Mouse (Mus musculus) limb, embryonic 14.5 days (tissue): ENCODE data around the gene Gm17364. TPM values are rescaled to one million over a fixed set of nuclear protein-coding genes. Genes with fewer than 3 reads are reported as not detected.

Experiments
- ATAC-seq: fragments of 200-750 bp; cut with Nextera tagmentation; 2 replicates; pipeline ENCODE4 v1.8.0; 2017; ENCODE audit warnings: low read depth, moderate number of reproducible peaks, moderate TSS enrichment; ENCODE audit not compliant: low FRiP score
- DNase-seq: peaks from one replicate; pipeline ENCODE4 v3.0.0-alpha.2; 2015; ENCODE audit warnings: low spot score
- H3K27ac ChIP-seq: fragments of 300-500 bp; sonication (generic); replicated peaks from 2 replicates; pipeline ENCODE4 v1.5.1; 2014; ENCODE audit warnings: low read depth, mild to moderate bottlenecking, low read length, moderate library complexity, mixed read lengths
- H3K27me3 ChIP-seq: fragments of 300-500 bp; sonication (generic); 2 replicates; pipeline ENCODE4 v1.6.1; 2014; ENCODE audit warnings: low read length, mixed read lengths; ENCODE audit not compliant: control insufficient read depth, insufficient read depth
- H3K36me3 ChIP-seq: fragments of 300-500 bp; sonication (generic); 2 replicates; pipeline ENCODE4 v1.6.1; 2014; ENCODE audit warnings: mild to moderate bottlenecking, low read length, moderate library complexity, mixed read lengths; ENCODE audit not compliant: control insufficient read depth, insufficient read depth
- H3K4me1 ChIP-seq: fragments of 300-500 bp; sonication (generic); 2 replicates; pipeline ENCODE4 v1.6.1; 2014; ENCODE audit warnings: antibody characterized with exemption, low read length, mixed read lengths; ENCODE audit not compliant: control insufficient read depth, insufficient read depth
- H3K4me2 ChIP-seq: fragments of 300-500 bp; sonication (generic); replicated peaks from 2 replicates; pipeline ENCODE4 v1.6.1; 2014; ENCODE audit warnings: low read depth, mild to moderate bottlenecking, low read length, moderate library complexity; ENCODE audit not compliant: severe bottlenecking
- H3K4me3 ChIP-seq: fragments of 300-500 bp; sonication (generic); replicated peaks from 2 replicates; pipeline ENCODE4 v1.5.1; 2014; ENCODE audit warnings: low read length
- H3K9ac ChIP-seq: fragments of 300-500 bp; sonication (generic); 2 replicates; pipeline ENCODE4 v1.6.1; 2014; ENCODE audit warnings: mild to moderate bottlenecking, low read depth, low read length, moderate library complexity; ENCODE audit not compliant: severe bottlenecking
- H3K9me3 ChIP-seq: fragments of 300-500 bp; sonication (generic); 2 replicates; pipeline ENCODE4 v1.6.1; 2016; ENCODE audit warnings: low read length; ENCODE audit not compliant: control insufficient read depth
- POLR2A ChIP-seq: fragments of 200-500 bp; IDR thresholded peaks from 2 replicates; pipeline ENCODE4 v1.8.0; 2012; ENCODE audit warnings: inconsistent platforms, mild to moderate bottlenecking, moderate library complexity, borderline replicate concordance; ENCODE audit not compliant: insufficient read depth, insufficient read length; ENCODE audit errors: extremely low read depth
- WGBS: fragments of 180-500 bp; shearing (Covaris S2); extraction: QIAGEN DNeasy Blood & Tissue Kit; methylation state at CpG from one replicate; pipeline ENCODE4 v1.1.7; 2014; 5-methylcytosine and 5-hydroxymethylcytosine counted together
- polyA plus RNA-seq, 2 experiments: library from polyadenylated mRNA; depleted of rRNA in 1 of 2; stranded (reverse) in 1 of 2; unstranded in 1 of 2; fragments of >200 nt; fragmentation: Nextera tagmentation in 1 of 2; extraction: Ambion mirVana in 1 of 2; gene quantifications; 2 replicates each; pipeline versions ENCODE4 v1.2.1 to v1.2.3; 2012 to 2014

The Gm17364 gene
- polyA plus RNA-seq, 2 experiments: not detected

DNA sequence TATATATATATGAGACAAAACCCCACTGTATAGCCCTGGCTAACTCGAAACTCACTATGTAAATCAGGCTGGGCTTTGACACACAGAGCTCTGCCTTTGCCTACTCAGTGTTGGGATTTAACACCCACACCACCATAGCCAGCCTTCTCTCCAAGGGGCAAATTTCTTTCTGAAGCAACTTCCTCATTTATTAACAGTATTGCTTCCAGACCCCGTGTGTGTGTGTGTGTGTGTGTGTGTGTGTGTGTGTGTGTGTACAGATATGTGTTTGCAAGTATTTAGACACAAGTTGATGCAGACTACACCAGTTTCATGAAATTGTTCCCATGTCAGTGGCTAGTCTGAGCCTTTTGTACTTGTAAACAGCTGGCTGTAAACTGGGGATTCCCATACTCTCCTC lies 32.2 kb downstream of the Gm17364 start:
- no peak overlapping the region for H3K4me2 ChIP-seq
- no peak overlapping the region for H3K4me3 ChIP-seq
- H3K36me3 ChIP-seq: no peaks in the 10 kb centered on the region
- no peak overlapping the region for H3K9ac ChIP-seq
- DNase-seq (no peak), ATAC-seq (no peak)
- H3K4me1 ChIP-seq: no peaks in the 10 kb centered on the region
- no peaks in the 10 kb centered on the region for H3K9me3 ChIP-seq
- H3K27me3 ChIP-seq: no peaks in the 10 kb centered on the region
- no peak overlapping the region for H3K27ac ChIP-seq
- TF ChIP-seq POLR2A: no peak
- 55% methylated on average over 2 of the region's 2 CpGs for WGBS

DNA sequence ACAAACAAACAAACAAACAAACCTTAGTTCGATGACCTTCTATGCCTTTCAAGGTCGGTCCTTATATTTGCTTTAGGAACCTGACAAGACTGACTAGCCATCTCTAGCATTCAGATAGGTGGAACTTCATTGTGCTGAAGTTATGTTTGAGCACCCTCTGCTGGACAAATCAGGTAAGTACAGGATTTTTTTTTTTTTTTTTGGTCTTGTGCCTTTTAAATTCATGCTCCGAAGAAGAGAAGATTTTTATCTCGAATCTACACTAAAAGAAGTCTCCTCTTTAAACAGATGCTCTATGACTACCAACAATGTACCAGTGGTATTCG lies 35.0 kb downstream of the Gm17364 start:
- Histone ChIP-seq H3K27me3 (no peaks in the 10 kb centered on the region), H3K9ac (no peak overlapping the region), H3K36me3 (no peaks in the 10 kb centered on the region), H3K4me1 (no peaks in the 10 kb centered on the region), H3K4me2 (no peak overlapping the region), H3K27ac (no peak overlapping the region), H3K9me3 (no peaks in the 10 kb centered on the region), H3K4me3 (no peak overlapping the region)
- TF ChIP-seq POLR2A: no peak
- DNase-seq (peak; percentile 63), ATAC-seq (no peak)
- 14% methylated on average over 5 of the region's 5 CpGs for whole genome bisulfite sequencing

DNA sequence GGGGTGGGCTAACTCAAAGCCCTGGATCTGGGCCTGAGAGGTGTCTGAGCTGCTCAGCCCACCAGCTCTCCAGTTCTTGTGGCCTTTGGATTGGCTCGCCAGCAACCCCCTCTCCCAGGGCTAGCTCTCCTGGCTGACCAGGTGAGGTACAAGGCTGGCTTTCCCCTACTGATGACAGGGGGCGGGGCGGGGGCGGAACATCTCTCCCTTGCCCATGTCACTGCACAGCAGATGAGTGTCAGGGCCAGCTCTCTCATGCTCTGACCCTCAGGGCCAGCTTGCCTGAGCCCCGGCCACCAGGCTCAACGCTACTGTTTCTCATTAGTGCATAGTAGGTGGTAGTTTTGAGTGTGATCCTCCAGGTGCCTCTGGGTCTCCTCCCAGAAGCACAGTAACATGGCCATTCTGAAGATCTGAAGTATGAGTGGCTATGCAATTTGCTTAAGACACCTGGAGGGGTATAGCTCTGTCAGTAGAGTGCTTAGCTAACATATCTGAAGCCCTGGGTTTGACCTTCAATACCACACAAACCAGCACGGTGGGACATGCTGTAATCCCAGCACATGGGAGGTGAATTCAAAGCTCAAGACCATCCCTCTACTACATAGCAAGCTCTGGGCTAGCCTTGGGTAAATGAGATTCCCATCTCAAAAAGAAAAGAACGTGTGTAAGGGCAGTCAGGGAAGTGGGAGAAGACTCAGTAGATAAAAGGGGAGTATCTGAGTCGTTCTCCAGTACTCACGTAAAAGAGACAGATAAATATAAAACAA lies 35.6 kb downstream of the Gm17364 start:
- Histone ChIP-seq H3K9me3 (no peaks in the 10 kb centered on the region), H3K9ac (no peak overlapping the region), H3K27me3 (no peaks in the 10 kb centered on the region), H3K4me1 (no peaks in the 10 kb centered on the region), H3K36me3 (no peaks in the 10 kb centered on the region), H3K27ac (no peak overlapping the region), H3K4me3 (no peak overlapping the region), H3K4me2 (no peak overlapping the region)
- DNase-seq: no peak
- no peak for ATAC-seq
- 64% methylated on average over 10 of the region's 10 CpGs for WGBS
- no peak for TF ChIP-seq POLR2A

DNA sequence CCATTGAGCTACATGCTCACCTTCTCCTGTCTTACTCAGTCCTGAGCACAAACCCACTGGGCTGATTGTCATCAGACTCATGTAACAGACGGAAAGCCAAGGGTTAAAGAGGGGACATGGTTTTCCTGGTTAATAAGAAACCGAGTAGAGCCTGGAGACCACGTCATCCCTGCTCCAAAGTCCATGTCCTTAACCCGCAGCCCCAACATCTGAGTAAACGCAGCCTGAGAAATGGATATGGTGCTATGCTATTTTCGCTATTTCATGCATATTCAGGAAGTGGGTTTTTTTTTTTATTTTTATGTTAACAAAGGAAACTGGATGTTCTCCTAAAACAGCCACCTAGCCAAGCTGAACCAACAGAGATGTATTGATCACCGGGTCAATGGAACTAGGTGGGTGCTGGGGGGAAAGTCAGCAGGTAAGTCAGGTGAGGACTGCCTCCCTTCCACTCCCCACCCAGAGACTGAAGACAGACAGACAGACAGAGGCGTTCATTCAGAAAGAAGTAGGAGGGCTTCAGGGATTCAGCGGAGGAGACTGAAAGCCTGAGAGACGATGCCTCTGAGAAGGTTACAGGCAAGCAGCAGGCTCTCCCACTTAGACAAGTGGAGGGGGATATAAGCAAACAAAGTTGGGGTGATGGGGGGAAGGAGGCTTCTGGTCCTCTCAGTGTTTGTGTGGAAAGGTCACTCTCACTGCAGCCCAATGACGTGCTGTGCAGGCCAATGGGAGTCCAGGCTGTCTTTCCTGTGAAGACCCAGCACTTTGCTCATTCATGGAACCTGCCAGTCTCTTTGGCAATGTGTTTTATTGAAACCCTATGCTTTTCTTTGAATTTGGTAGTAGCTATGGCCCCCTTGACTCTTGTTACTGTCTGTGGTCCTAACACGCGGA lies 37.7 kb downstream of the Gm17364 start:
- Histone ChIP-seq H3K36me3 (no peaks in the 10 kb centered on the region), H3K27ac (no peak overlapping the region), H3K4me1 (no peaks in the 10 kb centered on the region), H3K4me3 (no peak overlapping the region), H3K27me3 (no peaks in the 10 kb centered on the region), H3K4me2 (no peak overlapping the region), H3K9ac (no peak overlapping the region), H3K9me3 (no peaks in the 10 kb centered on the region)
- TF ChIP-seq POLR2A: no peak
- ATAC-seq (no peak), DNase-seq (no peak)
- WGBS: 73% methylated on average over 13 of the region's 13 CpGs

DNA sequence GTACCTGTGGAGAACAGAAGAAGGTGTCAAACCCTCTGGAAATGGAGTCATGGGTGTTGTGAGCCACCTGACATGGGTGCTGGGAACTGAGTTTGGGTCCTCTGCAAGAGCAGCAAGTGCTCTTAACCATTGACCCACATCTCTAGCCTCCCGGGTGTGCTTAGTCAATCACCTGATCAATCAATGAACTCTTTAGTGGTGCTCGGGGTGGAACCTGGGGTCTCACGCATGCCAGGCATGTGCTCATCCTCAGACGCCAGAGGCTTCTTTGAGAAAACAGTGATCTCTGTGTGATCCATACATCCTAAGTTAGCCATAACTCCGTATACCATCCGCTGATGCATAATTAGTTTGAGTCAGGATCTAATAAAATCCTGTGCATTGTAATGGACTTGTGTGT lies 38.6 kb downstream of the Gm17364 start:
- Histone ChIP-seq H3K36me3 (no peaks in the 10 kb centered on the region), H3K4me2 (no peak overlapping the region), H3K9ac (no peak overlapping the region), H3K9me3 (no peaks in the 10 kb centered on the region), H3K4me1 (no peaks in the 10 kb centered on the region), H3K4me3 (no peak overlapping the region), H3K27me3 (no peaks in the 10 kb centered on the region), H3K27ac (no peak overlapping the region)
- ATAC-seq (no peak), DNase-seq (no peak)
- no peak for TF ChIP-seq POLR2A
- WGBS: 85% methylated on average over 6 of the region's 6 CpGs
